Mouse (Mus musculus) inflammation-experienced regulatory T-cells, adult 6 months (primary cell): ENCODE measurements around the gene Dnm3. TPM values are rescaled to one million over a fixed set of nuclear protein-coding genes. Genes with fewer than 3 reads are reported as not detected.

Experiments used
- ATAC-seq: one replicate; pipeline ENCODE4 v1.8.0; 2017
- polyA plus RNA-seq, 3 experiments: library from polyadenylated mRNA; unstranded; fragments of 100-300 nt; shearing (Covaris generic); gene quantifications; one replicate each; pipeline ENCODE4 v1.2.1; 2017

The Dnm3 gene
- polyA plus RNA-seq, 3 experiments from 2014 or later = 0.92 to 1.1 (median 1.1) TPM

- peak; percentile 98 for ATAC-seq
Observed at GRCm38 (mm10) chr1:162206998-162207707, 270.7 kb downstream of the Dnm3 start.

- ATAC-seq = no peak
Observed at GRCm38 (mm10) chr1:162202465-162203348, 275.1 kb downstream of the Dnm3 start.

- ATAC-seq = no peak
Observed at GRCm38 (mm10) chr1:162200446-162200845, 277.4 kb downstream of the Dnm3 start.

GRCm38 (mm10) chr1:162196812-162197680 lies 280.8 kb downstream of the Dnm3 start:
- ATAC-seq = no peak

GRCm38 (mm10) chr1:162188744-162189143 lies 289.1 kb downstream of the Dnm3 start:
- no peak for ATAC-seq

- ATAC-seq = no peak
Observed at GRCm38 (mm10) chr1:162187352-162188120, 290.3 kb downstream of the Dnm3 start.

- ATAC-seq = peak; percentile 64
Observed at GRCm38 (mm10) chr1:162186470-162187351, 291.1 kb downstream of the Dnm3 start.

GRCm38 (mm10) chr1:162184003-162184748 lies 293.7 kb downstream of the Dnm3 start:
- no peak for ATAC-seq

- ATAC-seq = no peak
Observed at GRCm38 (mm10) chr1:162183438-162183837, 294.4 kb downstream of the Dnm3 start.

- ATAC-seq = no peak
Observed at GRCm38 (mm10) chr1:162181187-162181975, 296.5 kb downstream of the Dnm3 start.

GRCm38 (mm10) chr1:162180451-162180850 lies 297.4 kb downstream of the Dnm3 start:
- no peak for ATAC-seq

- ATAC-seq = no peak
Observed at GRCm38 (mm10) chr1:162179401-162179800, 298.4 kb downstream of the Dnm3 start.

GRCm38 (mm10) chr1:162172806-162173205 lies 305.0 kb downstream of the Dnm3 start:
- ATAC-seq = no peak

GRCm38 (mm10) chr1:162163687-162164484 lies 313.9 kb downstream of the Dnm3 start:
- ATAC-seq = no peak

- no peak for ATAC-seq
Observed at GRCm38 (mm10) chr1:162162677-162163076, 315.2 kb downstream of the Dnm3 start.

GRCm38 (mm10) chr1:162162249-162162648 lies 315.6 kb downstream of the Dnm3 start:
- ATAC-seq = no peak

GRCm38 (mm10) chr1:162160718-162161117 lies 317.1 kb downstream of the Dnm3 start:
- no peak for ATAC-seq

GRCm38 (mm10) chr1:162158486-162158885 lies 319.3 kb downstream of the Dnm3 start:
- ATAC-seq = no peak
